Mouse (Mus musculus) intestine, postnatal 0 days (tissue): Measurements from ENCODE around the gene Pip. TPM values are rescaled to one million over a fixed set of nuclear protein-coding genes. Genes with fewer than 3 reads are reported as not detected.

Experiments
- ATAC-seq: fragments of 200-750 bp; cut with Nextera tagmentation; 2 replicates; pipeline ENCODE4 v1.8.0; 2017; ENCODE audit warnings: mild to moderate bottlenecking, moderate TSS enrichment, moderate library complexity
- H3K27ac ChIP-seq: fragments of 300-500 bp; sonication (generic); 2 replicates; pipeline ENCODE4 v1.5.1; 2014; ENCODE audit warnings: mild to moderate bottlenecking, low read depth, low read length, moderate library complexity
- H3K27me3 ChIP-seq: fragments of 300-500 bp; sonication (generic); replicated peaks from 2 replicates; pipeline ENCODE4 v1.6.1; 2014; ENCODE audit warnings: low read length, mixed read lengths; ENCODE audit not compliant: control insufficient read depth, insufficient read depth
- H3K36me3 ChIP-seq: fragments of 300-500 bp; sonication (generic); 2 replicates; pipeline ENCODE4 v1.6.1; 2014; ENCODE audit warnings: mild to moderate bottlenecking, moderate library complexity; ENCODE audit not compliant: control insufficient read depth, insufficient read depth
- H3K4me1 ChIP-seq: fragments of 300-500 bp; sonication (generic); replicated peaks from 2 replicates; pipeline ENCODE4 v1.6.1; 2014; ENCODE audit warnings: antibody characterized with exemption, low read length, mixed read lengths; ENCODE audit not compliant: control insufficient read depth, insufficient read depth
- H3K4me2 ChIP-seq: fragments of 300-500 bp; sonication (generic); replicated peaks from 2 replicates; pipeline ENCODE4 v1.6.1; 2014; ENCODE audit warnings: low read depth, mild to moderate bottlenecking, moderate library complexity
- H3K4me3 ChIP-seq: fragments of 300-500 bp; sonication (generic); 2 replicates; pipeline ENCODE4 v1.5.1; 2014; ENCODE audit warnings: low read depth, low read length
- H3K9ac ChIP-seq: fragments of 300-500 bp; sonication (generic); 2 replicates; pipeline ENCODE4 v1.6.1; 2014; ENCODE audit warnings: mild to moderate bottlenecking, low read depth, low read length
- H3K9me3 ChIP-seq: fragments of 300-500 bp; sonication (generic); 2 replicates; pipeline ENCODE4 v1.6.1; 2016; ENCODE audit warnings: mixed run types; ENCODE audit not compliant: control insufficient read depth
- CTCF ChIP-seq: sonication (generic); IDR thresholded peaks from 2 replicates; pipeline ENCODE4 v1.5.1; 2016; ENCODE audit warnings: low read depth, mild to moderate bottlenecking, control low read depth, antibody characterized with exemption, moderate library complexity
- WGBS: fragments of 180-500 bp; shearing (Covaris S2); extraction: QIAGEN DNeasy Blood & Tissue Kit; methylation state at CpG from one replicate; pipeline ENCODE4 v1.1.7; 2014; 5-methylcytosine and 5-hydroxymethylcytosine counted together
- polyA plus RNA-seq: library from polyadenylated mRNA; unstranded; fragments of >200 nt; fragmentation: Nextera tagmentation; extraction: Ambion mirVana; gene quantifications from 2 replicates; pipeline ENCODE4 v1.2.1, GENCODE M21; 2015

Pip gene
- polyA plus RNA-seq, result not detected in 2 replicates

- H3K9me3 ChIP-seq, result no peaks in the 10 kb centered on the region
- no peak within 1 kb of the TSS for H3K27ac ChIP-seq
- no peak within 1 kb of the TSS for H3K9ac ChIP-seq
- H3K4me1 ChIP-seq, result no peaks in the 10 kb centered on the region
- H3K36me3 ChIP-seq, result no peaks in the 10 kb centered on the region
- no peak within 1 kb of the TSS for H3K4me3 ChIP-seq
- no peaks in the 10 kb centered on the region for H3K27me3 ChIP-seq
- WGBS, result 81% methylated on average over 2 of the region's 2 CpGs
- H3K4me2 ChIP-seq, result no peak within 1 kb of the TSS
- no peak for ATAC-seq
- TF ChIP-seq CTCF, result no peak
These were observed at the start of gene Pip for GRCm38 (mm10) chr6:41847235-41847634. Gene Pip, plus strand, starts transcription at chr6:41847535.

GRCm38 (mm10) chr6:41824086-41824485, 23.2 kb upstream of the Pip start:
- ATAC-seq, result no peak
- no peaks in the 10 kb centered on the region for H3K4me1 ChIP-seq
- H3K9me3 ChIP-seq, result no peaks in the 10 kb centered on the region
- H3K36me3 ChIP-seq, result no peaks in the 10 kb centered on the region
- H3K27ac ChIP-seq, result no peak overlapping the region
- TF ChIP-seq CTCF, result no peak
- H3K4me2 ChIP-seq, result no peak overlapping the region
- no peak overlapping the region for H3K9ac ChIP-seq
- H3K4me3 ChIP-seq, result no peak overlapping the region
- H3K27me3 ChIP-seq, result no peaks in the 10 kb centered on the region

GRCm38 (mm10) chr6:41829516-41829915, 17.8 kb upstream of the Pip start:
- Histone ChIP-seq H3K4me3 (no peak overlapping the region), H3K36me3 (no peaks in the 10 kb centered on the region), H3K27me3 (no peaks in the 10 kb centered on the region), H3K27ac (no peak overlapping the region), H3K9me3 (no peaks in the 10 kb centered on the region), H3K4me1 (no peaks in the 10 kb centered on the region), H3K4me2 (no peak overlapping the region), H3K9ac (no peak overlapping the region)
- ATAC-seq, result no peak
- 70% methylated on average over 2 of the region's 2 CpGs for WGBS
- TF ChIP-seq CTCF, result no peak

GRCm38 (mm10) chr6:41852689-41853088, 5.4 kb downstream of the Pip start, which contains the start of gene Sval2:
Gene Sval2, plus strand, starts transcription at chr6:41852989.
- H3K27ac ChIP-seq, result no peak within 1 kb of the TSS
- no peaks in the 10 kb centered on the region for H3K36me3 ChIP-seq
- H3K4me2 ChIP-seq, result no peak within 1 kb of the TSS
- no peak for TF ChIP-seq CTCF
- 85% methylated on average over 3 of the region's 3 CpGs for WGBS
- no peak for ATAC-seq
- H3K9me3 ChIP-seq, result no peaks in the 10 kb centered on the region
- H3K9ac ChIP-seq, result no peak within 1 kb of the TSS
- no peak within 1 kb of the TSS for H3K4me3 ChIP-seq
- no peaks in the 10 kb centered on the region for H3K27me3 ChIP-seq
- no peaks in the 10 kb centered on the region for H3K4me1 ChIP-seq

GRCm38 (mm10) chr6:41864038-41864437, 16.7 kb downstream of the Pip start:
- no peak for ATAC-seq
- Histone ChIP-seq H3K4me2 (no peak overlapping the region), H3K9me3 (no peaks in the 10 kb centered on the region), H3K27ac (no peak overlapping the region), H3K27me3 (no peaks in the 10 kb centered on the region), H3K4me1 (no peaks in the 10 kb centered on the region), H3K36me3 (no peaks in the 10 kb centered on the region), H3K4me3 (no peak overlapping the region), H3K9ac (no peak overlapping the region)
- TF ChIP-seq CTCF, result no peak
- 70% methylated on average over 2 of the region's 2 CpGs for WGBS

Other genes with a start within 250 kb of the Pip start
- 2.7 and 2.8 TPM in 2 replicates for gene Ephb6, start 242.1 kb upstream of the Pip start, polyA plus RNA-seq
- gene Trpv6, start 211.1 kb upstream of the Pip start, polyA plus RNA-seq, result 0.72 and 1.5 TPM in 2 replicates
- gene Trpv5, start 166.8 kb upstream of the Pip start, polyA plus RNA-seq, result 0.23 and 0.60 TPM in 2 replicates
- 3.5 and 5.4 TPM in 2 replicates for gene Llcfc1, start 163.1 kb upstream of the Pip start, polyA plus RNA-seq
- 0.10 and 0.59 TPM in 2 replicates for gene Kel, start 143.2 kb upstream of the Pip start, polyA plus RNA-seq
- gene Olfr459, start 72.4 kb upstream of the Pip start, polyA plus RNA-seq, result 0.03 and 0.05 TPM in 2 replicates
- gene Sval2, start 5.5 kb downstream of the Pip start, polyA plus RNA-seq, result not detected in 2 replicates
- 8.9 and 11.9 TPM in 2 replicates for gene Sval1, start 104.1 kb downstream of the Pip start, polyA plus RNA-seq
- not detected in 2 replicates for gene Sval3, start 120.6 kb downstream of the Pip start, polyA plus RNA-seq
- gene Sva, start 190.9 kb downstream of the Pip start, polyA plus RNA-seq, result not detected in 2 replicates